Mouse (Mus musculus): ENCODE results near the gene Dennd4b. TPM values are rescaled to one million over a fixed set of nuclear protein-coding genes. Genes with fewer than 3 reads are reported as not detected.

The Dennd4b gene
- polyA plus RNA-seq, 2 experiments, result 1.0 to 3.9 TPM

- Histone ChIP-seq H3K36me3 (replicated peaks; ENCODE audit: control insufficient read depth, insufficient read depth, low read depth) (no peaks in the 10 kb centered on the region), H3K4me2 (ENCODE audit: low read depth) (no peak overlapping the region), H3K4me1 (replicated peaks; ENCODE audit: control insufficient read depth in 2 of 2, insufficient read depth in 2 of 2, low read length in 1 of 2) (peaks cover 6 to 15% of the 10 kb centered on the region in 2 experiments), H3K9me3 (ENCODE audit: control insufficient read depth, low read length) (no peaks in the 10 kb centered on the region), H3K27me3 (ENCODE audit: control insufficient read depth, insufficient read depth, low read length) (no peaks in the 10 kb centered on the region), H3K9ac (replicated peaks) (no peak overlapping the region), H3K4me3 (ENCODE audit: insufficient read depth in 1 of 2, low read depth in 2 of 2, low read length in 2 of 2) (no peak overlapping the region), H3K27ac (no peak overlapping the region)
- TF ChIP-seq CTCF (IDR thresholded peaks at IDR 0.05; ENCODE audit: low read depth) (no peak), EP300 (IDR thresholded peaks at IDR 0.05; ENCODE audit: low read depth) (no peak)
- ATAC-seq (ENCODE audit: insufficient read depth), result no peak
- no peak for DNase-seq (ENCODE audit: low read depth in 3 of 3, low spot score in 3 of 3)
- 75% methylated on average over 8 of the region's 8 CpGs for WGBS (ENCODE audit: insufficient replicate concordance)
Observed at GRCm38 (mm10) chr3:90270784-90271183, 5.8 kb downstream of the Dennd4b start.

- Histone ChIP-seq H3K4me2 (ENCODE audit: low read depth) (no peak overlapping the region), H3K4me3 (ENCODE audit: insufficient read depth in 1 of 2, low read depth in 2 of 2, low read length in 2 of 2) (no peak overlapping the region), H3K9ac (replicated peaks) (no peak overlapping the region), H3K4me1 (replicated peaks; ENCODE audit: control insufficient read depth in 2 of 2, insufficient read depth in 2 of 2, low read length in 1 of 2) (0 out of 4 replicates have a peak, but pooled peaks cover 0 to 3% of the 10 kb centered on the region in 2 experiments), H3K9me3 (ENCODE audit: control insufficient read depth, low read length) (no peaks in the 10 kb centered on the region), H3K27me3 (ENCODE audit: control insufficient read depth, insufficient read depth, low read length) (no peaks in the 10 kb centered on the region), H3K36me3 (replicated peaks; ENCODE audit: control insufficient read depth, insufficient read depth, low read depth) (no peaks in the 10 kb centered on the region), H3K27ac (no peak overlapping the region)
- no peak for ATAC-seq (ENCODE audit: insufficient read depth)
- DNase-seq (ENCODE audit: low read depth in 3 of 3, low spot score in 3 of 3), result no peak
- 76% methylated on average over 9 of the region's 9 CpGs for WGBS (ENCODE audit: insufficient replicate concordance)
- TF ChIP-seq CTCF (IDR thresholded peaks at IDR 0.05; ENCODE audit: low read depth), result no peak
- TF ChIP-seq EP300 (IDR thresholded peaks at IDR 0.05; ENCODE audit: low read depth), result no peak
Observed at GRCm38 (mm10) chr3:90272170-90272569, 7.2 kb downstream of the Dennd4b start.

- Histone ChIP-seq H3K9me3 (ENCODE audit: control insufficient read depth, low read length) (no peaks in the 10 kb centered on the region), H3K27ac (no peak overlapping the region), H3K36me3 (replicated peaks; ENCODE audit: control insufficient read depth, insufficient read depth, low read depth) (no peaks in the 10 kb centered on the region), H3K4me2 (ENCODE audit: low read depth) (no peak overlapping the region), H3K4me1 (replicated peaks; ENCODE audit: control insufficient read depth in 2 of 2, insufficient read depth in 2 of 2, low read length in 1 of 2) (no peaks in the 10 kb centered on the region), H3K9ac (replicated peaks) (no peak overlapping the region), H3K4me3 (ENCODE audit: insufficient read depth in 1 of 2, low read depth in 2 of 2, low read length in 2 of 2) (no peak overlapping the region), H3K27me3 (ENCODE audit: control insufficient read depth, insufficient read depth, low read length) (no peaks in the 10 kb centered on the region)
- no peak for DNase-seq (ENCODE audit: low read depth in 3 of 3, low spot score in 3 of 3)
- TF ChIP-seq CTCF (IDR thresholded peaks at IDR 0.05; ENCODE audit: low read depth), result no peak
- no peak for TF ChIP-seq EP300 (IDR thresholded peaks at IDR 0.05; ENCODE audit: low read depth)
- WGBS (ENCODE audit: insufficient replicate concordance), result 86% methylated on average over 22 of the region's 22 CpGs
- no peak for ATAC-seq (ENCODE audit: insufficient read depth)
Observed at GRCm38 (mm10) chr3:90273855-90274254, 8.9 kb downstream of the Dennd4b start.

DNA sequence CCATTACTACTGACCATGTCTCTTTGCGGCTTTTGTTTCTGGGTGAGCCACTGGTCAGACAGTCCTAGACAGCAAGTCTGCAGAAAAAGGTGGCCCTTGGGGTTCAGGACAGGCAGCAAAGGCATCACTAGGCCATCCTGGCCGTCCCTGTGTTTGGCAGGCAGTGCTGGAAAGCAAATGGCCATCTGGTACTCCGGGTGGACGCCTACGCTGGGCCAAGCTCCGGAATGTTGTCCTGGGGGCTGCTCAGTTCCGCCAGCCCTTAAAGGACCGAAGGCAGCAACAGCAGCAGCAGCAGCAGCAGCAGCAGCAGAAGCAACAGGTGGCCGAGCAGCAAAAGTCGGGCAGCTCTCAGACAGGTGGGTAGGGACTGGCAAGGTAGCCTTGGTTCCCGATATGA is 10.3 kb downstream of the Dennd4b start:
- WGBS (ENCODE audit: insufficient replicate concordance), result 80% methylated on average over 11 of the region's 11 CpGs
- H3K4me3 ChIP-seq (ENCODE audit: insufficient read depth in 1 of 2, low read depth in 2 of 2, low read length in 2 of 2), result no peak overlapping the region
- no peaks in the 10 kb centered on the region for H3K4me1 ChIP-seq (replicated peaks; ENCODE audit: control insufficient read depth in 2 of 2, insufficient read depth in 2 of 2, low read length in 1 of 2)
- TF ChIP-seq EP300 (IDR thresholded peaks at IDR 0.05; ENCODE audit: low read depth) (no peak), CTCF (IDR thresholded peaks at IDR 0.05; ENCODE audit: low read depth) (no peak)
- no peaks in the 10 kb centered on the region for H3K36me3 ChIP-seq (replicated peaks; ENCODE audit: control insufficient read depth, insufficient read depth, low read depth)
- no peak overlapping the region for H3K9ac ChIP-seq (replicated peaks)
- H3K27ac ChIP-seq, result no peak overlapping the region
- DNase-seq (ENCODE audit: low read depth in 3 of 3, low spot score in 3 of 3) (no peak), ATAC-seq (ENCODE audit: insufficient read depth) (no peak)
- H3K9me3 ChIP-seq (ENCODE audit: control insufficient read depth, low read length), result no peaks in the 10 kb centered on the region
- no peak overlapping the region for H3K4me2 ChIP-seq (ENCODE audit: low read depth)
- no peaks in the 10 kb centered on the region for H3K27me3 ChIP-seq (ENCODE audit: control insufficient read depth, insufficient read depth, low read length)

DNA sequence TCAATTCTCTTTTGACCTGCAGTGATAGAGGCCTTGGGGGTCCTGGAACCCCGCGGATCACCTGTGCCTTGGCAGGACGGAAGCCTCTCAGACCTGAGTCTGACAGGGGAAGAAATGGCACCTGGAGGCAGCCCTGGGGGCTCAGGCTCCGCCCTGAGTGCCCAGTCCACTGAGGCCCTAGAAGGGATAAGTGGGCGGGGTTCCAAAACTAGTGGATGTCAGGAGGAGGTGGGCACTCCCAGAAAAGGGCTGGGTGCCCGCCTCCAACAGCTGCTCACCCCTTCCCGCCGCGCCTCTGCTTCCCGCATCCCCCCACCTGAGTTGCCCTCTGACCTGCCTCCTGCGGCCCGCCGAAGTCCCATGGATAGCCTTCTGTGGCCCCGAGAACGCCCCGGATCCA is 11.9 kb downstream of the Dennd4b start:
- Histone ChIP-seq H3K4me3 (ENCODE audit: insufficient read depth in 1 of 2, low read depth in 2 of 2, low read length in 2 of 2) (no peak overlapping the region), H3K27ac (no peak overlapping the region), H3K9me3 (ENCODE audit: control insufficient read depth, low read length) (no peaks in the 10 kb centered on the region), H3K27me3 (ENCODE audit: control insufficient read depth, insufficient read depth, low read length) (no peaks in the 10 kb centered on the region), H3K36me3 (replicated peaks; ENCODE audit: control insufficient read depth, insufficient read depth, low read depth) (no peaks in the 10 kb centered on the region), H3K4me2 (ENCODE audit: low read depth) (no peak overlapping the region), H3K4me1 (replicated peaks; ENCODE audit: control insufficient read depth in 2 of 2, insufficient read depth in 2 of 2, low read length in 1 of 2) (no peaks in the 10 kb centered on the region), H3K9ac (replicated peaks) (no peak overlapping the region)
- WGBS (ENCODE audit: insufficient replicate concordance), result 78% methylated on average over 16 of the region's 16 CpGs
- TF ChIP-seq CTCF (IDR thresholded peaks at IDR 0.05; ENCODE audit: low read depth) (no peak), EP300 (IDR thresholded peaks at IDR 0.05; ENCODE audit: low read depth) (no peak)
- DNase-seq (ENCODE audit: low read depth in 3 of 3, low spot score in 3 of 3), result no peak
- no peak for ATAC-seq (ENCODE audit: insufficient read depth)
